Mouse (Mus musculus): ENCODE results near the gene Jam2.

The Jam2 gene

DNA sequence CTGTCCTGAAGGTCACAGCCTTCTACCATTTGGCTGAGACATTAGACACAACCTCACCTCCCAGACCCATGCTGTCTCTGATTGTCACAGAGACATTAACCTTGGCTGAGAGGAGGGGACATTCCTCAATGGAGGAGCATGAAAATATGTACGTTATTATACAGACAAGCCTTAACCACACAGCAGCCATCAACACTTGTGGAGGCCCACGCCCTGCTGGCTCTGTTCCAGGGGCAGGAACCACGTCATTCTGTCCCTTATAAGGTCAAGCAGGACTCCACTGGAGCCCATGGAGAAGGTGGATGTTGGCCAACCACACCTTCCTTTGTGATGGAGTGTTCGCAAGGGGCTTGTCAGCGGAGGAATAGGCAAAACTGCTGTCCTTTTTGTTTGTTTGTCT, 5.8 kb downstream of the Jam2 start:
- WGBS, result 81% methylated on average over 5 of the region's 5 CpGs

DNA sequence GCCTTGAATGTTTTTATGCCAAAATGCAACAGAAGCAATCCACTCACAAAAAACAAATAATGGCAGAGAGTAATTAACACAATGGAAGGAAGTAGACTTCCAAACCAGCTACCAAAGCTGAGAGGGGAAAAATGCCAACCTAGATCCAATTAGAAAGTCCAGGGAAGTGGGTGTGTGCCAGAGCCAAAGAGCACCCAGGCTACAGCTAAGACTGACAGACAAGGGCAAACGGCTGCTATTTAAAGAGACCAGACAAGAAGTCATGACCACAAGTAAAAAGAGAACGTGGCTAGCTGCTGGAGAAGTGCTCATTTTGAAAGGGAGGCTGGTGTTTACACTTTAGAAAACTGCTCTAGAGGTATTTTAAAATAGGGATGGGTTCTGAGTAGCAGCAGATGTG, 9.4 kb downstream of the Jam2 start:
- WGBS, result 49% methylated on average over 2 of the region's 2 CpGs

DNA sequence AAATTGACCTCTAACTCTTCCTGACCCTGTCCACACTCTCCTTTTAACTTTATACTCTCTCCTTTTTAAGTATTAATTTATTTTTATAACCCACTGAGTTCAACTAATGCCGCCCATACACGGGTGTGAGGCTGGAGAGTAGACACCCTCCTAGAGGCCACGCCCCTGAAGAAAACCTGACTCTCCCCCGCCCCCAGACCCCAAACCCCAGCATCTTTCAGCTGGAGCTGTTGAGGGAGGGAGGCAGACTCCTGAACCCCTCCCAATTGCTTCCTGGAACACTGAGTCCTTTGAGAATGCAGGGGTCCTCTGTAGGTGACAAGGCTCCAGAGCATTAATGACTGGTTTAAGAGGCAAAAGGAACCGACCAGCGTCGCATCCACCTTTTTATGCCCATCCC, 11.0 kb downstream of the Jam2 start:
- WGBS, result 50% methylated on average over 7 of the region's 7 CpGs

DNA sequence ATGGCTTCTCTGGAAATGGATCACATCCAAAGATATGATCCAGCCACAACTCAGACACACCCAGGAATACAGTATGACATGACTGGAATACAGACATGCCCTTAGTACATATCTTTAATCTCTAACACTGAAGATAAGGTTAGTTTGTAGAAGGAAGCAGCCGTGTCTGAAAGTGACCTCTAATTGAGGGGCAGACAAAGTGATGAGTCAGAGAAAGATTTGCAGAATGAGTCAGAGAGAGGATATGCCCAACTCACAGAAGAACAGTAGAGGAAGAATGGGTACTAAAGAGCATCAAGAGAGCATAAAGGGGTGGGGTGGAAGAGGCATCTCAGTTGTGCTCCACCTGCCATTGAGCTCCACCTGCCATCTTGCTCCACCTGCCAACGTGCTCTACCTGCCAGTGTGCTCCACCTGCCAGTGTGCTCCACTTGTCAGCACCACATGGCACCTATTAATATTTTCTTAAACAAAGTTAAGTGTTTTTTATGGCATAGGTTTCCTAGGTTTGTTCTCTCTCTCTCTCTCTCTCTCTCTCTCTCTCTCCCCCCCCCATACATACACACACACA, 16.8 kb downstream of the Jam2 start:
- 83% methylated on average over 2 of the region's 2 CpGs for WGBS

DNA sequence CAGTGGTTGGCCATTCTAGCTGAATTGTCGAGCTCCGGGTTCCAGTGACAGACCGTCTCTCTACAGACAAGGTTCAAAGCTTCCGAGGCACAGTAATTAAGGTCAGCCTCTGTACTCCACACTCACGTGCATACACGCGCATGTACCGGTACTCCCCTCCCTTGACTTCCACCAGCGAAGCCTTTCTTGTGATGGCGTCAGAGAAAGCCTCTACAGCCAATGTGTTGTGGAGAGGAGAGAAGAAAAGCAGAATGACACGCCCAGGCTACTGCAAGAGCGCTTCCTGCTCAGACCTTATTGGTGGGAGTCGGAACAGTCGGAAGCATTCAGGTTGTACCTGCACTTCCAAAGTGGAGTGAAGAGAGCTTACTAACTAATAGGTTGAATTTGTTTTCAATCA, 19.5 kb downstream of the Jam2 start:
- 93% methylated on average over 14 of the region's 14 CpGs for WGBS

DNA sequence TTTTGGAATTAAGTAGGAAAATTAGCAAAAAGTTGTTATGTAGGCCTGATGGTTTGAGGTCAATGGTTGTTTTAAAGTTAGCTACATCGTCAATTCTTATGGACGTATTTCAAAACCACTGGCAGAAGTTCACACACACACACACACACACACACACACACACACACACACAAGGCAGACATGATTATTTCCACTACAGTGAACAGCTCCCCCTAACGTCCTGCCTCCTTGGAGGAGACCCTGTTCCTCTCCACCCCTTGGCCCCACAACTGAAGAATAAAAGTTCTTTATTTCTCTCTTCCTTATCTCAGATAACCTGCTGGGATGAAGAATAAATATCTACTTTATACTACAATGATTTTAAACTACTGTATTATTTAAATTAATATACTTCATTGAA, 21.4 kb downstream of the Jam2 start:
- 66% methylated on average over 3 of the region's 3 CpGs for WGBS

DNA sequence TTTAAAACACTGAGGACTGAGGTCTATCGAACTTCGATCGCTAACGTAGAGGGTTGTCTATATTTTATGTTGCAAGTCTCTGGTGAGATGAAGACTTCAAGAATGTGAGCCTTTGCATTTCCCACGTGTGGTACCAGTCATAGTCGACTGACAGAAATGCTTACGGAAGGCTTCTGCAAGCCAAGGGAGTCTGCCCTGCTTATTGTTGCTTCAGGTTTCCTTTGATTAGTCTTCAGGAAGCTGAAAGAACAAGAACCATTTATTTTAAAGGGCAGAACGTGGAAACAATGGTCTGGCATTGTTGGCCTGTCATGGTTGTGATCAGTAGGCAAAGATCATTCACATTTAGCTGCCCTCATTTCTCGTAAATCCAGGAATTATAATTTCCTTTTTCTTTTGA, 22.8 kb downstream of the Jam2 start:
- 83% methylated on average over 9 of the region's 9 CpGs for WGBS

DNA sequence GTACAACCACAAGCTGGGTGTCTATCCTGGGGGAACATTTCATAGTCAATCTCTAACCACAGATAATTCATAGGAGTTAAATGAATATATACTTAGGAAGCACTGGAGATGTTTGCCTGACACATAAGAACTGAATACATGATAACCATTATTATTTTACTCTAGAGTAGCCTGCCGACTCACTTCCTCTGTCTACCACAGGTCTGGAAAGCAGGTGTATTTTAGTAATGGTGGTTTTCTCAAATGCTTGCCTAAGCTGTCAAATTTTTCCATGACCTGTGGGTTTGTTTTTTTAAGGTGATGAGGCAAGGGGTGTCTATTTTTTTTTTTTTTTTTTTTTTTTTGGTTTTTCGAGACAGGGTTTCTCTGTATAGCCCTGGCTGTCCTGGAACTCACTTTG, 26.1 kb downstream of the Jam2 start:
- WGBS, result 98% methylated on average over 1 of the region's 2 CpGs

DNA sequence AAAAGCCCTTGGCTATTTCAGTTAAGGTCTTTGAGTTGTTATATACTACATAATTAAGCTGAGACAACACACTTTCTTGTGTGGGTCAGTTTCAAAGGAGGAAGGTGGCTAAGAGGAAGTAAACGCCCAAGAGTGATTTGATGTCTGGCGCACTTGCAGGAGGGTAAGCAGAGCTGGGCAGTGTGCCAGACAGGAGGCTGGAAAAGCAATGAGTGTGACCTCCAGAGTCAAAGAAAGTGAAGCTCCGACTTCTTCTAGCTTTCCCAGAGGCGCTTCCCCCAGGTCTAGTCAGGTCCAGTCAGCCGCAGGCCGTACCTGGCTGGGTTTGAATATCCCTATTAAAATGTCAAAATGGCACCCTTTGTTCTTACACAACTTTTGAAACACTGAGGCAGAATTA, 28.3 kb downstream of the Jam2 start:
- WGBS, result 72% methylated on average over 6 of the region's 6 CpGs

DNA sequence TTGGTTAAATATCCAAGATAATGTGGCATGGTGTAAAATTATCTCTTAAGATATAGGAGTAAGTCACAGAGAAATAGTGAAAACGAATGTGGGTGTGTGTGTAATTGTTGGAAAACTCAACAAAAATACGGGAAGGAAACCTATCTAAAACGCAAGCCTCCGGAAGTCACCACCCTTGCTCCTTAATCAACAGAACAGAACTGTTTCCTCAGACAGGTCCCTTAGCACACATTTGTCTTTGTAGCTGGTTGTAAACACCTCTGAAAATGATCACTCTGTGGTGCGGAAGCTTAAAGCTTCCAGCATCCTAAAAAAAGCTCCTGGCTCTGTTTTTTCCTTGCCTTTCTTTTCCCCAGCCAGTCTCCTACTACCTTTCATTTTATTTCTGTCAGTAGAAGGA, 30.9 kb downstream of the Jam2 start:
- WGBS, result 55% methylated on average over 5 of the region's 5 CpGs

DNA sequence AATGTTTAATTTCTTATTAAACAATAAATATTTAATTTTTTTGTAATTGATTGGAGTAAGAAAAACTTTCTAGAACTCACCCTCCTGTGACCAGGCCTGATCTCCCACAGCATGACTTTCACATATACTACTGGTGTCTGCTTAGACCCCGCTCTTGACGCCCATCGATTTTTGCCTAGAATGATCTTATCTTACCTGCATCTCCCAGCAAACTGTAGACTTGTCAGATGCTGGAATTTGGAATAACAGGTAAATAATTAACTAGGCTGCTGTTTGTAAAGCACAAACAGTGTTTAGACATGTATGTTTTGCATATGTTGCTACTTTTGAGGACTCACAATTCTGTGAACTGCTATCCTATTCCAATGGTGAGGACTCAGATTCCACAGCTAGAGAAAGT, 32.3 kb downstream of the Jam2 start:
- 98% methylated on average over 3 of the region's 3 CpGs for WGBS

DNA sequence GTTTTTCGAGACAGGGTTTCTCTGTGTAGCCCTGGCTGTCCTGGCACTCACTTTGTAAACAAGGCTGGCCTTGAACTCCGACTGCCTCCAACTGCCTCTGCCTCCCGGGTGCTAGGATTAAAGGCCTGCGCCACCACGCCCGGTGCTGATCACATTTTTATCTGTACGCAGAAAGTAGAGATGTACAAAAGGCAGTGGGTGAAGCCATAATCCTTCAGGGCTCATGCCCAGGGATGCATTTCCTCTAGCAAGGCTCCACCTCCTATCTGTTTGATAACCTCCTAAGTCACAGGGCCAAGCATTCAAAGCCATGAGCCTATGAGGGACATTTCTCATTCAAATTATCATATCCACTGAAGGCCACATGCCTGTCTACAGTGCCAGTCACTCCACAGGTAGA, 34.0 kb downstream of the Jam2 start:
- 96% methylated on average over 7 of the region's 7 CpGs for WGBS

DNA sequence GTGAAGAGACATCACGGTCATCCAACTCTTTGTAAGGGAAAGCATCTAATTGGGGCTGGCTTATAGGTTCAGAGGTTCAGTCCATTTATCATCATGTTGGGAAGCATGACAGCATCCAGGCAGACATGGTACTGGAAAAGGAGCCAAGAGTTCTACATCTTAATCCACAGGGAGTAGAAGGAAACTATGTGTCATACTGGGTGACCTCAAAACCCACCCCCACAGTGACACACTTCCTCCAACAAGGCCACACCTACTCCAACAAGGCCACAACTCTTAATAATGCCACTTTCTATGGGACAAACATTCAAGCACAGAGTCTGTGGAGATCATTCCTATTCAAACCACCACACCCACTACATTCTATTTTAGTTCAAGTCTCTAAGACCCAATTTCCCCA, 36.3 kb downstream of the Jam2 start:
- 91% methylated on average over 1 of the region's 1 CpGs for WGBS

DNA sequence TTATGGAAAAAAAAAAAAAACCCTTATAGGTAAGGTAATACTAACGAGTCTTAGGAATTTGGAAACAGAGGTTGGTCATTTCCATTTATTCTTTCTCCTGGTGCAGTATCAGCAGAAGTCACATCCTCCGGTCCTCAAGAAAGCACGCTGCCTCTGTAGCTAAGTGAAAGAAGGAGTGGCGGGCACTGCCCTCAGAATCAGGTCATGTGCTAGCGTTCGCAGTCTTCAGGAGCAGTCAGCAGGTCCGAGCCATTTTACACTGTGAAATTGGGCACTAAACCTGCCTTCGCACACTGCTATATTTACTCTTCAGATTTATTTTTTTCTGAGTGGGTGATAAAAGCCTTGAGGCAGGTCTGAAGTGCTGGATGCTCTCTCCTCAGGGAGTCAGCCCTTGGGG, 39.9 kb downstream of the Jam2 start:
- 49% methylated on average over 8 of the region's 8 CpGs for WGBS

DNA sequence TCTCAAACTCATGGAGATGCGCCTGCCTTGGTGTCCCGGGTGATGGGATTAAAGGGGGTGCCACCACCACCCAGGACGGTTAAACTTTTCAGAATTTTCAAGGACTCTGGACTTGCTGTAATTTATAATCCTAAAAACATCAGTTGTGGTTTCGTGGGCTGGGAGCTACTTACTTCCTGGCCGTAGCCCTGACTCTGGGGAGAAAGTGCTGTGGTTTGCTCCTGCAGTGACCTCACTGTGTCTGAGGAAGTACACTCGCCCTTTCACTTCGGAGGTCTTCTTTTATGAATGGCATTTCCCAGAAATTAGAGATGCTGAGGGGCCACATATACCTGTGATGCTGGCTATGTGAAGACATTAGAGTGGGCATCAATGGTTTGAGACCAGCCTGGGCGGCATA, 40.6 kb downstream of the Jam2 start:
- 84% methylated on average over 8 of the region's 8 CpGs for WGBS

DNA sequence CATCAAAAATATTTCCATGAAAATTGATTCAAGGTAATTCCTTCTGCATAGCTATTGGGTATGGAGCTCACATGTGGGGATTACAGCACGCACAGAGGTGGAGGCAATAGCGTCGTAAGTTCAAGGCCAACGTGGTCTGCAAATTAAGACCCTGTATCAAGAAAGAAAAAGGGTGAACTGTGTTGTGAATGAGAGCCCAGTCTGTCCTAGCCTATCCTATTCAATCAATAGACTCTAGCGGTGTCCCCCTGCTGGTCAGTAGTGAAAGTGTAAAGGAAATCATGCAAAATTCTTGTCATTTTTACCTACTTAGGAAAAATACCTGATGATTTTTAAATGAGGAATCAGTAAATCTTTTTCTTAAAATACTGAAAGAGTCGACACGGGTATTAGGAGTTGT, 43.5 kb downstream of the Jam2 start:
- 35% methylated on average over 7 of the region's 7 CpGs for WGBS

DNA sequence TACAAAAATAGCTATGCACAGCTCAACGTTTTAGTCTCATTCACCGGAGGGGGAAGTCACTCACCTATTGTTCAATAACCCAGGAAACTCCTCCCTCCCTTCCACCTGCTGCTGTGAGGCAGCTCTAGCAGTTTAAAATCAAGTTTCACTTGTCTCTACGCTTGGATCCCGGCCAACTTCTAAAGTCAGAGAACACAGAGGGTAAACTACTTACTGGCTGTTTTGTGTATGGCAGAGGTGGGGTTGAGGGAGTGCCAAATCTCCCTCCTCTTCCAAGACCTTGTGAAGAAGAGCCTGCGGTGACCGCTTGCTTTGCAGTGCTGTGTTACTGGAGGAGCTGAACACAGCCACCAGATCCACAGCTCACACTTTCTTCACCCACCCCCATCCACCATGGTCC, 51.1 kb downstream of the Jam2 start:
- WGBS, result 45% methylated on average over 6 of the region's 6 CpGs

DNA sequence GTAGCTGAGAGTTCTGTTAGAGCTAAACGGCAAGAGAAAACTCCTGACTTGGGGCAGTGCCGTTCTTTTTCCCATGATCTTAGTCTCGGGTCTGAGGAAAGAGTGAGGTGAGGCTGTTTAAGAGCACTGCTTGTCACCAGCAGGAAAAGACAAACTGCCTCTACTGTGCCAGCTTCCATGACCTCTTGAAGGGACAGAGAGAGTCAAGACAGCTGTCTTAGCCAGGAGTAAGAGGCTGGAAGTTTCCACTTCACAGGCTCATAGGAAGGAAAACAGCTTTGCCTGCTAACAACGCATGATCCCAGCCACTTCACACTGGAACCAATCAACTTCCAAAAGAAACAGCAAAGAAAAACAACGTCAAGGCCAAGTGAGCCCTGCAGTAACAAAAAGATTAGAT, 57.8 kb downstream of the Jam2 start:
- 66% methylated on average over 5 of the region's 5 CpGs for WGBS

DNA sequence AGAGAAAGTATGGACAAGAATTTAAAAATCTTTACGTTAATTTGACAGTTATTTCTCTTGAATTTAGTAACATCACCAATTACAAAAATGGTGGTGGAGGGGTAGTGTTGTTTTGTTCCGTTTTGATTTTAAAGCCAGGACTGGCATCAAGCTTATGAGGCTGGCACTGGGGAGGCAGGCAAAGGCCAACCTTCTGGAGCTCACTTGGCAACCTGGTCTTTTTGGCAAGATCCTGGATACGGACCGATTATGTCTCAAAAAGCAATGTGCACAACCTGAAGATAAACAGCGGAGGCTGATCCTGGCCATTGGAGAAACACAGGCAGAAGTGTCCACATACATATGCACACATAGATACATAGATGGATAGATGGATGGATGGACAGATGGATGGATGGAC, 58.8 kb downstream of the Jam2 start:
- 45% methylated on average over 5 of the region's 5 CpGs for WGBS

DNA sequence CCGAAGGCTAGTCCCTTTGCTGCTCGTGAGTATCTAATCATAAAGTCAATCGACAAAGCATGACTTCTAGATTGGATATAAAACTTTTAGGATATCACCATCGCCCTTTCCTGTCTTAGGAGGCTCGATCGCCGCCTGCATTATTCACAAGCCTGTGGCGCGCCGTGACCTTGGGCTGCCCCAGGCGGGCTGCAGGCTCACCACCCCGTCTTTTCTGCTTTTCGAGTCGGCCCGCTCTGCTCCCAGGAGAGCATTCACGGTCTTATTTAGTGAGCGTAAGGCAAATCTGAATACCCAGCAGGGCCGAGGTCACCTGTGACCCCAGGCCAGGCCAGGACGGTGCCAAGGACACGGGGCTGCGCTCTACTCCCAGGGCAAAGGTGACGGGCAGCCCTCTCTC, 60.4 kb downstream of the Jam2 start:
- WGBS, result under 1% methylated on average over 22 of the region's 22 CpGs

DNA sequence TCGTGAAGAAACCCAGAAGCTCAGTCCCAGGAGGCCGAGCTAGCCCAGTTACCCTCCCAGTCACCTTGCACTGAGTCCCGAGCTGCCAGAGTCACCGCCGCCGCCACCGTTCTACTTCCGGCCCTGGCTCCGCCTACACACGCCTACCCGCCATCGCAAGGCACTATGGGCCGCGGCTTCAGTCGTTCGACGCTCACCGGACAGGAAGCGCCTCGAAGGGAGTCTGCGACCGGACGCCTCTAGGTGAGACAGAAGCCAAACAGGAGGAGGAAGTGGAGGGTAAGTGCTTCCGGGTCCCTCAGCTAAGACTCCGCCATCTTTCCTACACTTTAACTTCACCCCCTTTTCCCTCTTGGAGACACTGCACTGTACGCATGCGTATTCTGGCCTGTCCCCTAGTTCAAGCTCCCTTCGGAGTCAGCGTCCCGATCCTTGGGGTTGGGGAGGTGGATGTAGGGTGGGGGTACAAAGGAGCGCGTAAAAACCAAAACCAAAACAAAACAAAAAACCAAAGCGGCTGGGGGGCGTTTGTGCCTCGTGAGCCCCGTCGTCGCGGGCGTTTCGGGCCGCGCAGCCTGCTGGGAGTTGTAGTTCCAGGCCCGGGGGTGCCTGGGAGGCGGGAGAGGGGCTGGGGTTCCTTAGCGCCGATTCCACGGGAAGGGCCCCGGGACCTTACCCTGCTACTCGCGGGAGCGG, 61.0 kb downstream of the Jam2 start, which contains the start of gene Gabpa:
Gabpa (plus strand) TSS at position 181 of the 696 bp plus-strand sequence.
- under 1% methylated on average over 52 of the region's 52 CpGs for WGBS

DNA sequence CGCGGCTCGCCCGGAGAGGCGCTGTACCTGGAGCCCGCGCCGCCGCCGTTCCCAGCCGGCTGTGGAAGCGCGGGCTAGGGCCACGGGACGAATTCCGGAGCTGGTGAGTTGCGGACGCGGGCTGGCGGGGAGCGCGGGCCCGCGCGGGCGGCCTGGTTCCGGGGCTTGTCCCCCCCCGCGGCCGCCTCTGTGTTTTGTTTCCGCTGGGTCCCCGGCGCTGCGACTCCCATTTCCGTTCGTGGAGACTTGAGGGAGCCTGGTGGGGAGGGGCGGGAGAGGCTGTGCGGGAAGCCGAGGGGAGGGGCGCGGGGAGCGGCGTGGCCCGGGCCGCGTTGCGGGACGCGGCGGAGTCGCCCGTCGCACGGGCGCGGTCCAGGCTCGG, 61.5 kb downstream of the Jam2 start, which contains the start of gene Atp5j:
Atp5j (minus strand) TSS at position 185 of the 382 bp plus-strand sequence.
- under 1% methylated on average over 50 of the region's 57 CpGs for WGBS

DNA sequence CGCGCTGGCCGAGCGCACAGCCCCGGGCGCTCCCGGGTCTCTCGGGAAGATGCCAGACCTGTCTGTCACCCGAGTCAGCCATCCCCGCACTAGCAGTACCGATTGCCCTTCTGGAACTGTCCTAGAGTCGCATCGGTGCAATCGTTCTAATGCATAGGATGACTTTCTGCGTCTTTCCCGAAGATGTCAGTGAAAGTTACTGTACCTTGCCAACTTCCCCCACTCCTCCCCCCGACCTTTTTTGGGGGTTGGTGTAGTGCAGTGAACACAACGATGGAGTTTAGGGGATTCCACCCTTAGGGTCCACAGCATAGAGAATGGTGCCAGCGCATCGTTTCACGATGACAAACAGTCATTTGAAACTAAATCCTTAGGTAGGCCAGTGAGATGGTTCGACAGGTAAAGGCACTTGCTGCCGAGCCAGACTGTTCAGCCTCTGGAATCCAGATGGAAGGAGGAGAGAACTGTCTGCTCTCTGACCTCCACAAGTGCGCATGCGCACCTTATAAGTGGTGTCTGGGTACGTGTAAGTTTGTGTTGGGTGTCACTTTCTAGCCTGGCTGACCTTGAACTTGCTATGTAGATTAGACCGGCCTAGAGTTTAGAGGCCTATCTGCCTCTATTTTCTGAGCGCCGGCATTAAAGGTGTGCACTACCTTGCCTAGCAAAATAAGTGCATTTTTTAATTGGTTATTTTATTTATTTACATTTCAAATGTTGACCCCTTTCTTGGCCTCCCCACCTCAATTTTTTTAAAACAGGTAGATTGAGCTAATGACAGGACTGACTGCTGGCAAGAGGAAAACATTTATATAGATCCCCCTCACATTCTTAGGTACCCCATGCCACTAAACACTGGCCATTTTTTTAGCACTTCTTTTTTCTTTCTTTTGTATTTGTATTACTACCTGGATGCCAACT, 62.2 kb downstream of the Jam2 start:
- WGBS, result 8% methylated on average over 28 of the region's 29 CpGs

Measured in cerebral cortex, adult 2 months (tissue).